Mouse (Mus musculus) liver, postnatal 0 days (tissue): Measurements from ENCODE around the gene Cpm.

Experiments used
- CTCF ChIP-seq: sonication (generic); IDR thresholded peaks from 2 replicates; pipeline ENCODE4 v1.5.1; 2016; ENCODE audit warnings: antibody characterized with exemption, low read depth
- EP300 ChIP-seq: IDR thresholded peaks from 2 replicates; pipeline ENCODE4 v1.6.1; 2016; ENCODE audit warnings: antibody characterized with exemption, low read depth, mild to moderate bottlenecking

GRCm38 (mm10) chr10:117603130-117603833 is 26.0 kb upstream of the Cpm start:
- TF ChIP-seq CTCF (no peak), EP300 (no peak)
